Mouse (Mus musculus): ENCODE measurements around the gene Cltb. TPM values are rescaled to one million over a fixed set of nuclear protein-coding genes. Genes with fewer than 3 reads are reported as not detected.

The Cltb gene
- total and polyA plus RNA-seq, 3 experiments, result 9.2 to 19.5 (median 17.9) TPM

- no peak overlapping the region for H3K9ac ChIP-seq (ENCODE audit: insufficient read depth, low read depth)
- dilution Hi-C loops (cut with MboI; ENCODE audit: extremely low pct_ligation_motif_present, extremely low pct_unique_long_range_greater_than_20kb, low sequenced_read_pairs), result no loop called here
- H3K4me1 ChIP-seq (ENCODE audit: control insufficient read depth in 1 of 2, insufficient read depth in 2 of 2), result peaks cover 0 to 4% of the 10 kb centered on the region in 2 experiments; a peak in 1 of 4 replicates
- peaks cover 2% of the 10 kb centered on the region; the same call in 1 of the 2 replicates for H3K79me2 ChIP-seq (replicated peaks; ENCODE audit: control insufficient read depth, extremely low read depth, insufficient read depth, poor library complexity, severe bottlenecking)
- no peak overlapping the region for H3K4me3 ChIP-seq (replicated peaks in 1 of 3; ENCODE audit: low read depth in 2 of 3, low read length in 2 of 3, poor library complexity in 1 of 3)
- H3K4me2 ChIP-seq (ENCODE audit: insufficient read depth, low read depth, poor library complexity, severe bottlenecking), result no peak overlapping the region
- no peaks in the 10 kb centered on the region for H3K9me3 ChIP-seq (replicated peaks; ENCODE audit: low read length)
- H3K27ac ChIP-seq (ENCODE audit: insufficient read depth, low read depth), result no peak overlapping the region
- no peak for DNase-seq (ENCODE audit: extremely low read depth)
- TF ChIP-seq TBP (conservative IDR thresholded peaks at IDR 0.05; ENCODE audit: low read depth, low read length), result no peak
- in situ Hi-C loops (cut with MboI; ENCODE audit: low pct_ligation_motif_present, low pct_unique_long_range_greater_than_20kb, low sequenced_read_pairs), result no loop called here
- H3K27me3 ChIP-seq (replicated peaks), result no peaks in the 10 kb centered on the region
- H3K36me3 ChIP-seq (replicated peaks in 1 of 2; ENCODE audit: control insufficient read depth in 1 of 2, insufficient read depth in 1 of 2, low read length in 1 of 2), result peaks cover 76 to 92% of the 10 kb centered on the region in 2 experiments
Observed at GRCm38 (mm10) chr13:54557652-54558051, 53.5 kb downstream of the Cltb start.

GRCm38 (mm10) chr13:54556796-54557195 lies 54.3 kb downstream of the Cltb start:
- dilution Hi-C loops (cut with MboI; ENCODE audit: extremely low pct_ligation_motif_present, extremely low pct_unique_long_range_greater_than_20kb, low sequenced_read_pairs) (no loop called here), in situ Hi-C loops (cut with MboI; ENCODE audit: low pct_ligation_motif_present, low pct_unique_long_range_greater_than_20kb, low sequenced_read_pairs) (no loop called here)
- no peak for TF ChIP-seq ZC3H11A (IDR thresholded peaks at IDR 0.05; ENCODE audit: low read depth, low read length)
- TF ChIP-seq MYC (IDR thresholded peaks at IDR 0.05; ENCODE audit: low read depth, low read length), result no peak
- no peak for TF ChIP-seq BHLHE40 (IDR thresholded peaks at IDR 0.05; ENCODE audit: low read depth, low read length)
- no peak for TF ChIP-seq SIN3A (IDR thresholded peaks at IDR 0.05; ENCODE audit: low read length)
- no peak for TF ChIP-seq CHD2 (IDR thresholded peaks at IDR 0.05; ENCODE audit: low read length)
- TF ChIP-seq RCOR1 (conservative IDR thresholded peaks at IDR 0.05; ENCODE audit: low read depth, low read length), result no peak
- TF ChIP-seq TBP (conservative IDR thresholded peaks at IDR 0.05; ENCODE audit: low read depth, low read length), result no peak
- TF ChIP-seq EP300 (IDR thresholded peaks at IDR 0.05; ENCODE audit: low read length), result no peak
- TF ChIP-seq HCFC1 (IDR thresholded peaks at IDR 0.05; ENCODE audit: low read depth, low read length), result no peak
- H3K79me2 ChIP-seq (replicated peaks; ENCODE audit: control insufficient read depth, extremely low read depth, insufficient read depth, poor library complexity, severe bottlenecking), result no peaks in the 10 kb centered on the region
- H3K27ac ChIP-seq (ENCODE audit: insufficient read depth, low read depth), result no peak overlapping the region
- H3K9ac ChIP-seq (ENCODE audit: insufficient read depth, low read depth), result no peak overlapping the region
- no peaks in the 10 kb centered on the region for H3K9me3 ChIP-seq (replicated peaks; ENCODE audit: low read length)
- H3K27me3 ChIP-seq (replicated peaks), result no peaks in the 10 kb centered on the region
- H3K36me3 ChIP-seq (replicated peaks in 1 of 2; ENCODE audit: control insufficient read depth in 1 of 2, insufficient read depth in 1 of 2, low read length in 1 of 2), result peaks cover 76 to 90% of the 10 kb centered on the region in 2 experiments
- no peak overlapping the region for H3K4me2 ChIP-seq (ENCODE audit: insufficient read depth, low read depth, poor library complexity, severe bottlenecking)
- no peak for DNase-seq (ENCODE audit: extremely low read depth)
- no peak overlapping the region for H3K4me3 ChIP-seq (replicated peaks in 1 of 3; ENCODE audit: low read depth in 2 of 3, low read length in 2 of 3, poor library complexity in 1 of 3)
- no peaks in the 10 kb centered on the region for H3K4me1 ChIP-seq (ENCODE audit: control insufficient read depth in 1 of 2, insufficient read depth in 2 of 2)

- Histone ChIP-seq H3K27me3 (replicated peaks) (no peaks in the 10 kb centered on the region), H3K4me2 (ENCODE audit: insufficient read depth, low read depth, poor library complexity, severe bottlenecking) (no peak overlapping the region), H3K4me1 (ENCODE audit: control insufficient read depth in 1 of 2, insufficient read depth in 2 of 2) (no peaks in the 10 kb centered on the region), H3K36me3 (replicated peaks in 1 of 2; ENCODE audit: control insufficient read depth in 1 of 2, insufficient read depth in 1 of 2, low read length in 1 of 2) (peaks cover 77 to 90% of the 10 kb centered on the region in 2 experiments), H3K9me3 (replicated peaks; ENCODE audit: low read length) (no peaks in the 10 kb centered on the region), H3K27ac (ENCODE audit: insufficient read depth, low read depth) (no peak overlapping the region), H3K4me3 (replicated peaks in 1 of 3; ENCODE audit: low read depth in 2 of 3, low read length in 2 of 3, poor library complexity in 1 of 3) (no peak overlapping the region), H3K79me2 (replicated peaks; ENCODE audit: control insufficient read depth, extremely low read depth, insufficient read depth, poor library complexity, severe bottlenecking) (no peaks in the 10 kb centered on the region), H3K9ac (ENCODE audit: insufficient read depth, low read depth) (no peak overlapping the region)
- in situ Hi-C loops (cut with MboI; ENCODE audit: low pct_ligation_motif_present, low pct_unique_long_range_greater_than_20kb, low sequenced_read_pairs) (no loop called here), dilution Hi-C loops (cut with MboI; ENCODE audit: extremely low pct_ligation_motif_present, extremely low pct_unique_long_range_greater_than_20kb, low sequenced_read_pairs) (no loop called here)
- TF ChIP-seq SIN3A (IDR thresholded peaks at IDR 0.05; ENCODE audit: low read length) (no peak), MXI1 (IDR thresholded peaks at IDR 0.05; ENCODE audit: low read depth, low read length) (no peak)
- DNase-seq (ENCODE audit: extremely low read depth), result no peak
Observed at GRCm38 (mm10) chr13:54556176-54556575, 55.0 kb downstream of the Cltb start.

Data from CH12.LX (cell line).